Mouse (Mus musculus) fat pad, adult 2 months (tissue): ENCODE measurements at regions not wholly inside any gene's neighbourhood (a gene's known extent, or its start where the extent isn't known, plus 50 kb on each side); places are given as distances from the start of the nearest gene placed in this dataset.
"Not testable (repeated sequence)": the region's sequence is repeated elsewhere in the genome, so short reads cannot be mapped to it uniquely, and the experiment has no call there.

Source experiments
- DNase-seq: peaks from one replicate; pipeline ENCODE4 v3.0.0-alpha.2; 2011; ENCODE audit warnings: low read depth, low spot score; ENCODE audit errors: extremely low read depth

- DNase-seq, result no peak
Observed at GRCm38 (mm10) chr3:147707401-147707801, 855.2 kb downstream of the Ttll7 start.

GRCm38 (mm10) chr3:147683730-147684129, 831.6 kb downstream of the Ttll7 start:
- DNase-seq, result no peak

GRCm38 (mm10) chr3:147680299-147680698, 828.1 kb downstream of the Ttll7 start:
- DNase-seq, result no peak

GRCm38 (mm10) chr3:147662572-147662971, 810.4 kb downstream of the Ttll7 start:
- no peak for DNase-seq

DNA sequence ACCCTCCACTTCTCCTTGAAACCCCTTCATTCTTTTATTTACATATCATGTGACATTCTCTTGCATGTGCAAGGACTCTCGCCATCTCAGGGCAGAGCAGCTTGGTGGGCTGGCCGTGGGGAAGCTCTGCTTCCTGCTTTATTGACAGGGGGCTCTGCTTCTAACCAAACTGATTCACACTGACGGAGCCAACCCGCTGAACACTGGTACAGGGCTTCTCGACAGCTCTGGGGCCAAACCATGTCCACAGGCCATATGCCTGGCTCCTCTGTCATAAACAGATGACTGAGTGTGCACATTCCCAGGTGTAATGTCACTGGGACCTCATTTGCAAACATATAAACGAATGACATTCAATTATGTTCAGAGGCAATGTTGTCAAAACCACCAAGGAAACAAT, 800.7 kb downstream of the Ttll7 start:
- DNase-seq, result no peak

DNA sequence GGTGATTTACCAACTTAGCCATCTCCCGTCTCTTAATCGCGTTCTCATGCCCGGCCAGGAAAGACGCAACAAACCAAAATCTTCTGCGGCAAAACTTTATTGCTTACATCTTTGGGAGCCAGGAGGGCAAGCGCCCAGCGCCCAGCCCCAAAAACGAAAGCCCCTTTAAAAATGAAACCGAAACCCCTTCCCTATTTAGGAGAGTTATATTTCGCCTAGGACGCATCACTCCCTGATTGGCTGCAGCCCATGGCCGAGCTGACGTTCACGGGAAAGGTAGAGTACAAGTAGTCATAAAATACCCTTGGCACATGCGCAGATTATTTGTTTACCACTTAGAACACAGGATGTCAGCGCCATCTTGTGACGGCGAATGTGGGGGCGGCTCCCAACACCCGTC, 783.3 kb downstream of the Ttll7 start:
- DNase-seq, result not testable (repeated sequence)

DNA sequence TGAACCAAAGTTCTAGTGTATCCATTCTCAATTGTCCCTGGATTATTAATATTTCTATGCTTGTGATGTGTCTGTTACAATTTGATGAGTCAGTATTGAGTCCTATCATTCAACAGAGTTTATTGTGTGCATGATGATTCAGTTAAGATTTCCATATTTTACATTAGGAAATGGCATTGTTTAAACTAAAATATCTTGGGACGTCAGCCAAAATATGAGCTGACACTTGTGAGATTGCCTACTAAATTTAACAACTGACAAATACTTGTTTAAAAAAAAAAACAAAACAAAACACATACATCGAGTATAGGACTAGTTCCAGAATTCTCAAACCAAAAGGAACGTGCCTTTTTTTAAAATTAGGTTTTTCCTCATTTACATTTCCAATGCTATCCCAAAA, 779.0 kb downstream of the Ttll7 start:
- DNase-seq, result no peak

DNA sequence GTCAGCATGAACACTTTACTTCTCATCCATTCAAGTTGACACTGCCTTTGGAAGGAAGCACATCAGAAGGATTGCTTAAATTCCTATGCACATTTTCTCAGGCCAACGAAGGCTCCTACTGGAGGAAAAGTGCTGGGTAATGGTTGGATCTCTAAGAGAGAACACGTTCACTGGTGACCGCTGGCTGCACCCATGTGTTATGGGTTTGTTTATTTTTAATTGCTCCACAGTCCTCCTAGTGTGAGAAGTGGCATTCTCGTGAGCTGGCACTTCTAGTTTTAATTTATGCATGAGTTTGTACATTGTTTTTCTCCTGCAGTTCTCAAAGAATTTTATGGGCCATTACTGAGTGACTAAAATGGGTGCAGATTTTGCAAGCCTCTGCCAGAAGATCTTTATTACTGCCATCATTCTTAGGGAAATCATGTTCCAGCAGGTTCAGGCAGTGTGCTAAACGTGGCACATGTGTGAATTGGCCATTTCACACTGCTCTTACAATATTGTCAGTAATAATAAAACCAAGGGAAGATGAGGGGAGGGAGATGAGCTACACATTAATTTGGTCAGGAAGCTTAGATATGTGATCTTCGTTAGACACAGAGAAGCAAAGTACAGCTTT, 731.6 kb downstream of the Ttll7 start:
- no peak for DNase-seq

GRCm38 (mm10) chr3:147571850-147572249, 719.7 kb downstream of the Ttll7 start:
- DNase-seq, result no peak

DNA sequence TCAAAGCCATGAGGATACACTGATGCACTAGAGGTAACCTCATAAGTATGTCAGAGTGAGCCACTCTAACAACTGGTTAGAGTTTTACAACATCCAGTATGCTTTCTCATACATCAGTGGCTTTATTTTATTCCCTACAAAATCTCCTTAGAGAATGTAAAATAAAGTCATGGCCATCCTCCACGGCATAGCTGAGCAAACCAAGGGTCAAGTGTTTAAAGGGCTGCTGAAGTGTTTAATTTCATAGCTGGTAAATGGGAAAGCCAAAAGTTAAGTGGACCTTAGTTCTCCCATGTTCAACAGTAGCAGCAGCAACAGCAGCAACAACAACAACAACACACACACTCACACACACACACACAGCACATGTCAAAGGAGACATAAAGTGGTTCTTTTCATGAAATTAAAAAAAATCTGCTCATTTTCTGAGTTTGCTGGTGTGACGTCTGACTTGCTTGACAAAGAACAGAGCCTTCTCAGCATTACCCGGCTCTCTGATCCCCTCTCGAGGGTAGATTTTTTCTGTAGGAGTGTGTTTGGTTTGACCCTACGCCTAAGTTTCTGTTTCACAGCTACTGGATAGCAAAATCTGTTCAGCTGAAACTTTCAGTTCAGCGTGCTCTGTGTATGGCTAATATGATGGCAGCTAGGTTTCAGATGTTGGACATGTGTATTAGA, 693.3 kb downstream of the Ttll7 start:
- no peak for DNase-seq

DNA sequence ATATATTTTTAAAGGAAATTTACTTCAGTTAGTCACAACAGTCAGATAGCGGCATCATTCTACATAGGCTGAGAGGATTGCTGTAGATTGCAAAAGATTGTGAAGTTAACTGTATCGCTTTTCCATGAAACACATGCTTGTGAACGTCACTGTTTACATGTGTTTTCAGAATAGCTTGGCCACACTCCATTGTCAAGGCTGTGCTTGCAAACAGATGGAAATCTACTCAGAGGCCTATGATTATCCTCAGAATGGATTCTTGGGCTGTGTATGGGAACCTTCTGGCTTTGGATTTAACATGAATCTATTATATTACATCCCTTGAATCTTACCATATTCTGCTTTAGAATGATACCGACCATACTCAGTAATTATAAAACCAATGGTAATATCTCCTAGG, 690.1 kb downstream of the Ttll7 start:
- DNase-seq, result no peak

DNA sequence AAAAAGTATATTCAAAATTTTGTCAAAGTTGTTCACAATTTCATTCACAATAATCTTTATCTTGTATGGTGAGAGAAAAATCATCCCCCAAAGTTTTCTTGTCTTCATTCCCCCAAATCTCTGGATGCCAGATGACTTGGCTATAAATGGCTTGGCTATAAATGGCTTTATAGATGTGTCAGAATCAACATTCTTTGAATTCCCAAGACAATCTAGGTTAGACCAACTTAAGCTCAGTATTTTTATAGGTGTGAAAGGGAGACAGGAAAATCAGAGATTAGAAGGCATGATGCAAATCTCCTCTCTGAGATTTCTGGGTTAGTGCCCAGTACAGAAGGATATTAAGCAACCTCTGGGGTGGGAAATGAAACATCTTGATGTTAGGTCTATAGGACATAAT, 685.4 kb downstream of the Ttll7 start:
- DNase-seq, result no peak

DNA sequence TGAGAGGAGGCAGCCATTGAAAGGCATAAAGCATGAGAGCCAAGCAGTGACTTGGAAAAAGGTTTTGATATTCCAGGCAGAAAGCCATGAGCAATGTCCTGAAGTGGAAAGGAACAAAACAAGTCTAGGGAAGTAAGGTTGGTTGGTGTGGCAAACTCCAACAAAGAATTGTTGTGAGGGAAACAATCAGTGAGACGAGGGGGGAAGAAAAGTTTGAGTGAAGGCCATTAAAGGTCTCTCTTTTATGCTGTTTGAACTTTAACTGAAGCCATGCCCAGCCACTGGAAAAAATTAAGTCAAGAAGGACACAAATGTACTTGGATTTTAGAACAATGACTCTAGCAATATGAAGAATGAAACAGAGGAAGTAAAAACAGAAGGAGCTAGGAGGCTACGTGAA, 680.0 kb downstream of the Ttll7 start:
- DNase-seq, result no peak

DNA sequence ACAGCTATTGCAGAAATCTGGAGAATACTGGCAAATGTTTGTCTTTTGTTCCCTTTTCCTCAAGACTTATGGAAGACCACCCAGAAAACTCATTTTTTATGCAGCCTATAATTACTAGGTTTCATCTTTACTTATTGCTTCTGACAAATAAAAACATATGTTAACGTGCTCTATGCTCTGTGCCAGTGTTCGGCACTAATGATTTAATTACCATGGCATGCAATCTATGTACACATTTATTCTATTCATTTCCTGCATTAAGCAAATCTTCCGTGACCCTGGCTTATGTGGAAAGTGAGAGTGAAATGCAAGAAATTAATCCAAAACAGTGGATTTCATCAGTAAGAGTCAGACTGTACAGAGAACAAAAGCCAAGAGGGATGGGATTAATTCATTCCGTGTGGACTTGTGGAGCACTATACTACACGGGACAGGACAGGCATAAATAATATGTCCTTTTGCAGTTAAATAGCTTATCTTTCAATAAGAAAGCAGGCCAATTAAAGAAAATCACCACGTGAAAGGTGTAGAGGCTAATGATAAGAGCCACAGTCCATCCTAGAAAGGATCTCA, 679.5 kb downstream of the Ttll7 start:
- DNase-seq, result no peak
